Mouse (Mus musculus) neural tube, embryonic 11.5 days (tissue): ENCODE results near the gene Zfp618. TPM values are rescaled to one million over a fixed set of nuclear protein-coding genes. Genes with fewer than 3 reads are reported as not detected.

Experiments
- ATAC-seq: fragments of 200-750 bp; cut with Nextera tagmentation; 2 replicates; pipeline ENCODE4 v1.8.0; 2017; ENCODE audit warnings: moderate number of reproducible peaks, mild to moderate bottlenecking, moderate TSS enrichment, moderate library complexity; ENCODE audit not compliant: insufficient read depth, low FRiP score, low TSS enrichment
- DNase-seq: peaks from one replicate; pipeline ENCODE4 v3.0.0-alpha.2; 2015; ENCODE audit warnings: low spot score
- H3K27ac ChIP-seq: fragments of 300-500 bp; sonication (generic); 2 replicates; pipeline ENCODE4 v1.5.1; 2014; ENCODE audit warnings: low read depth, mild to moderate bottlenecking, low read length
- H3K27me3 ChIP-seq: fragments of 300-500 bp; sonication (generic); 2 replicates; pipeline ENCODE4 v1.6.1; 2014; ENCODE audit warnings: mild to moderate bottlenecking, low read length, mixed read lengths; ENCODE audit not compliant: control insufficient read depth, insufficient read depth
- H3K36me3 ChIP-seq: fragments of 300-500 bp; sonication (generic); 2 replicates; pipeline ENCODE4 v1.6.1; 2014; ENCODE audit warnings: mild to moderate bottlenecking, low read length, moderate library complexity, mixed read lengths; ENCODE audit not compliant: control insufficient read depth, insufficient read depth
- H3K4me1 ChIP-seq: fragments of 300-500 bp; sonication (generic); 2 replicates; pipeline ENCODE4 v1.6.1; 2014; ENCODE audit warnings: low read length, mixed read lengths; ENCODE audit not compliant: control insufficient read depth, insufficient read depth
- H3K4me2 ChIP-seq: fragments of 300-500 bp; sonication (generic); 2 replicates; pipeline ENCODE4 v1.6.1; 2014; ENCODE audit warnings: low read depth, mild to moderate bottlenecking, moderate library complexity
- H3K4me3 ChIP-seq: fragments of 300-500 bp; sonication (generic); 2 replicates; pipeline ENCODE4 v1.5.1; 2014; ENCODE audit warnings: low read depth, low read length
- H3K9ac ChIP-seq: fragments of 300-500 bp; sonication (generic); 2 replicates; pipeline ENCODE4 v1.6.1; 2014; ENCODE audit warnings: mild to moderate bottlenecking, low read length
- H3K9me3 ChIP-seq: fragments of 300-500 bp; sonication (generic); 2 replicates; pipeline ENCODE4 v1.6.1; 2016; ENCODE audit warnings: low read length; ENCODE audit not compliant: control insufficient read depth
- WGBS: fragments of 180-500 bp; shearing (Covaris S2); extraction: QIAGEN DNeasy Blood & Tissue Kit; methylation state at CpG from one replicate; pipeline ENCODE4 v1.1.7; 2014; 5-methylcytosine and 5-hydroxymethylcytosine counted together
- polyA plus RNA-seq: library from polyadenylated mRNA; unstranded; fragments of >200 nt; fragmentation: Nextera tagmentation; extraction: Ambion mirVana; gene quantifications from 2 replicates; pipeline ENCODE4 v1.2.1, GENCODE M21; 2014

Gene Zfp618
- polyA plus RNA-seq, 1 experiment from 2014 or later = 54.3 TPM

DNA sequence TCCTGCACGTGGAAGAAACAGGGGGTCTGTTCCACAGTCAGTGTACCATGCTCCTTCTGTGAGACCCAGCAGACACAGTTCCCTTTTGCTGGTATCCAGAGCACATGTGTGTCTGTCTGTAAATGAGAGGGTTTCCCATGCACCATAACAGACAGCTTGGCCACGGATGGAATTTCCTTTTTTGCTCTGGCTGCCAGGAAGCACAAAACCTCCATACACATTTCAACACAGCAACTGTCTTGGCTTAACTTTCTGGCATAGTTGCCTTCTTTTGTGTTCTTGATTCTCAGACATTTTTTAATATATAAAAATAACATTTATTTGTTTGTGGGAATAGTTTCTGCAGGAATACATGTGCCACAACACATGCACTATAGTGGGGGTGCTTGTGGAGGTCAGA is 190.2 kb downstream of the Zfp618 start:
- no peaks in the 10 kb centered on the region for H3K4me1 ChIP-seq
- no peaks in the 10 kb centered on the region for H3K9me3 ChIP-seq
- no peak for DNase-seq
- H3K27me3 ChIP-seq = no peaks in the 10 kb centered on the region
- no peaks in the 10 kb centered on the region for H3K36me3 ChIP-seq
- no peak for ATAC-seq
- H3K9ac ChIP-seq = no peak overlapping the region
- H3K4me3 ChIP-seq = no peak overlapping the region
- H3K4me2 ChIP-seq = no peak overlapping the region
- no peak overlapping the region for H3K27ac ChIP-seq
- 70% methylated on average over 2 of the region's 2 CpGs for WGBS

DNA sequence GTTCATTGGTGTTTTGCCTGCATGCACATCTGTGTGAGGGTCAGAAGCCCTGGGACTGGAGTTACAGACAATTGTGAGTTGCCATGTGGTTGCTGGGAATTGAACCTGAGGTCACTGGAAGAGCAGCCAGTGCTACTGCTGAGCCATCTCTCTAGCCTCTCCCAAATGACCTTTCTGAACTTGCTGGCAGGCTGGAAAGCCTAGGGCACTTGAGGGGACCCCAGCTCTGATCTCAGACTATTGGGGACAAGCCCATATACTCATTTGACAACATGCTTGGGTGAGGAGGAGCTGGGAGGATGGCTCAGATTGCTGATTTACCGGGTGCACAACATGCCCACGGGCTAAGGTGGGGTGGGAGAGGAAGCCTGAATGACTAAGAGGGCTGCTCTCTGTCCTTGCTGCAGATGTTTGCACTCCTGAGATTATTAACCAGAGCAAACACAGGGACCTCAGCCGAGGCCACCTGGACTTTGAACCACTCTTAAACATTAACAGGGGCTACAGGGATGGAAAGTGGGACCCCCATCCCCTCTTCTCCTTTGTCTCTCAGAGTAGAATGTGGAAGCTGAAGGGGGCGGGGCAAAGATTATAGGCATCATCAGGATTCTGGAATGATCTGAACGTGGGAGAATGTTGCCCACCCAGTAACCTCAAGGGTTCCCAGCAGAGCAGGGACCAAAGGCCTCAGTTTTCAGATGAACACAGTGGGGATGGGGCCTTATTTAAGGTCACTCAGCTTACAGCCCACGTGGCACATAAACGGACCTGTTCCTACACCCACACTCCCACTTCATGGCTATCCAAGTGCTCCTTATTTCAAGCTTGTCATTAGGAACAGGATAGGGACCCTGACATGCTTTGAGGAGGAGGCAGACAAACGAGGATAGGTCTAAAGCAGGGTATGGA is 191.6 kb downstream of the Zfp618 start:
- ATAC-seq (no peak), DNase-seq (no peak)
- no peaks in the 10 kb centered on the region for H3K36me3 ChIP-seq
- no peak overlapping the region for H3K4me3 ChIP-seq
- H3K9me3 ChIP-seq = no peaks in the 10 kb centered on the region
- no peaks in the 10 kb centered on the region for H3K27me3 ChIP-seq
- no peak overlapping the region for H3K4me2 ChIP-seq
- no peaks in the 10 kb centered on the region for H3K4me1 ChIP-seq
- no peak overlapping the region for H3K27ac ChIP-seq
- 60% methylated on average over 8 of the region's 8 CpGs for WGBS
- no peak overlapping the region for H3K9ac ChIP-seq

DNA sequence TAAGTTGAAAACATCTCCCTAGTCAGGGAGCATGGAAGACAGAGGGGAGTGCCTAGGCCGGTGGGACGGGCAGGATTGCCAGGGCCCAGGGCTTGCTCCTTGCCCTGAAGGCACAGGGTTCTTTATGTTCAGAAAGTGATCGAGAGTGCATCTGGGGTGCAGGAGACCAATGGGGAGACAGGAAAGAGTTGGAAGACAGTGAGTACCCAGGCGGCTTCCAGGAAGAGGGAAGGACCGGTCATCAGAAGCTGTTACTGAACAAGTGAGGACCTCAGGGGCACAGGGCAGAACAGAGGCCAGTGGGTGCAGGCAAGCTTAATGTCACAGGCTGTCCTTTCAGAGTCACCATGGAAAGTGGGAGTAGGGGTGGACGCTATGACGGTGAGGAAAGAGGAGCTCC is 192.8 kb downstream of the Zfp618 start:
- no peak for ATAC-seq
- H3K9me3 ChIP-seq = no peaks in the 10 kb centered on the region
- WGBS = 92% methylated on average over 7 of the region's 7 CpGs
- no peak overlapping the region for H3K27ac ChIP-seq
- H3K4me3 ChIP-seq = no peak overlapping the region
- H3K27me3 ChIP-seq = no peaks in the 10 kb centered on the region
- no peak overlapping the region for H3K9ac ChIP-seq
- DNase-seq = no peak
- no peaks in the 10 kb centered on the region for H3K4me1 ChIP-seq
- no peaks in the 10 kb centered on the region for H3K36me3 ChIP-seq
- no peak overlapping the region for H3K4me2 ChIP-seq

DNA sequence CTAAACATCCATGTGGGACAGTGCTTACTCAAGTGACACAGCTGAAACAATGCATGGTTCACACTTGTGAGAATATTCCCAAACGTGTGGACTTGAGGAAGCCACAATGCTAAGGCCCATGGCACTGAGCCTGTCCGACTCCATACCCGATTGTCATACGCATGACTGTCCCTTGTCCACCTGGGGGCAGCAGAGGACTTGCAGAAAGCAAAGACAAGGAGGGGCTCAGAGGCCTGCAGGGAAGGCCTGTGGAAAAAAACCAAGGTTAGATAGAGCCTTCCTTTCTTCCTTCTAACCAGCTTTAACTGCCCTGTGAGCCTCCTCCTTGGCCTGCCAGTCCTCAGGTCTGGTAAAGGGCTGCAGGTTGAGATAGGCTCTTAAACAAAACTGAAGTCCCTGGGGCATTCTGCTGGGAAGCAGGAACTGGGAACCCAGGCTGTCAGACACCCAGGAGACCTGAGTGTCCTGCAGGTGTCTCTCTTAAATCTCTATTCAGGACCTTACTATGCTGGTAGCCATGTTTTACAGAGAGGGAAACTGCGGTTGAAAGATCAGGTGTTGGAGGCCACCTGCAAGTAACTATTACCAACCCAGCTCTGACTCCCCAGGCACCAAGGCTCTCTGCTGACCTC is 193.7 kb downstream of the Zfp618 start:
- H3K27ac ChIP-seq = no peak overlapping the region
- WGBS = 23% methylated on average over 5 of the region's 5 CpGs
- H3K36me3 ChIP-seq = no peaks in the 10 kb centered on the region
- H3K9me3 ChIP-seq = no peaks in the 10 kb centered on the region
- H3K4me2 ChIP-seq = no peak overlapping the region
- no peak overlapping the region for H3K4me3 ChIP-seq
- peak; percentile 87 for DNase-seq
- no peaks in the 10 kb centered on the region for H3K27me3 ChIP-seq
- peak; percentile 93 for ATAC-seq
- H3K9ac ChIP-seq = no peak overlapping the region
- H3K4me1 ChIP-seq = no peaks in the 10 kb centered on the region

DNA sequence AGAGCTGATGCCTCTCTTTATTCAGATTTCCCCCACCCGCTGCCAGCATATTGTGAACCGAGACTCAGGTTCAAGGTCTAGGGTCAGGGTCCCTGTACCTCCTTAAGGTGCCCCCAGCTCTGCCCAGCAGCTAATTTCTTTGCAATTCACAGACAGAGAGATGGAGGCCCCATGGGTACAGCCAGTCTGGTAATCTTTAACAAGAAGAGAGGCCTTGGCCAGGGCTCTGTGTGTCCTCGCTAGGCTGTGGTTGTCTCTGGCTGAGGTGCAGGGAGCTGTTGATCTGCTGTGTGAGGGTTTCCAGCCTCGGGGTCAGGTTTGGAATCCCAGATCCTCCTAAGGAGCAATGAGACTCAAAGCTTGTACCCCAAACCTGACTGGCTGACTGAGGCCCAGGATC is 200.3 kb downstream of the Zfp618 start:
- DNase-seq (no peak), ATAC-seq (no peak)
- H3K4me2 ChIP-seq = no peak overlapping the region
- no peak overlapping the region for H3K4me3 ChIP-seq
- no peaks in the 10 kb centered on the region for H3K27me3 ChIP-seq
- no peaks in the 10 kb centered on the region for H3K4me1 ChIP-seq
- no peak overlapping the region for H3K9ac ChIP-seq
- no peaks in the 10 kb centered on the region for H3K36me3 ChIP-seq
- no peak overlapping the region for H3K27ac ChIP-seq
- no peaks in the 10 kb centered on the region for H3K9me3 ChIP-seq
- WGBS = 88% methylated on average over 4 of the region's 4 CpGs

DNA sequence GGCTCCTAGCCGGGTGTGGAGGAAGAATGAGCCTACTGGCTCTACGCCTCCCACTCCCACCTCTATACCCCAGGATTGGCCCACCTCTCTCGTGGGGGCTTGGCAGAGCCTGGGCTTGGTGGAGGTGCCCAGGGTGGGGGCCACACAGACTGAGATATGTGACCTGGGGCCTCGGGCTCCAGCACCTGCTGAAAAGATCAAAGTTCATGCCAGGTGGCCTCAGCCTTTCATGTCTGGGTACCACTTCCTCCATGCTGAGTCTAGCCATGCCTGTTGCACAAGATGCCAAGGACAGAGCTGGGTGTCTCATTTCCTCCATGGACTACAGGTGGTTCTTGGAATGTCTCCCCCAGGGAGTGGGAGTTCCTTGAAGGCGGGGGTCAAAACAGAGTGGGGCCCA is 200.9 kb downstream of the Zfp618 start:
- no peaks in the 10 kb centered on the region for H3K36me3 ChIP-seq
- WGBS = 84% methylated on average over 5 of the region's 5 CpGs
- H3K27me3 ChIP-seq = no peaks in the 10 kb centered on the region
- H3K4me1 ChIP-seq = no peaks in the 10 kb centered on the region
- H3K9me3 ChIP-seq = no peaks in the 10 kb centered on the region
- H3K4me3 ChIP-seq = no peak overlapping the region
- ATAC-seq = no peak
- H3K9ac ChIP-seq = no peak overlapping the region
- H3K27ac ChIP-seq = no peak overlapping the region
- DNase-seq = no peak
- no peak overlapping the region for H3K4me2 ChIP-seq

DNA sequence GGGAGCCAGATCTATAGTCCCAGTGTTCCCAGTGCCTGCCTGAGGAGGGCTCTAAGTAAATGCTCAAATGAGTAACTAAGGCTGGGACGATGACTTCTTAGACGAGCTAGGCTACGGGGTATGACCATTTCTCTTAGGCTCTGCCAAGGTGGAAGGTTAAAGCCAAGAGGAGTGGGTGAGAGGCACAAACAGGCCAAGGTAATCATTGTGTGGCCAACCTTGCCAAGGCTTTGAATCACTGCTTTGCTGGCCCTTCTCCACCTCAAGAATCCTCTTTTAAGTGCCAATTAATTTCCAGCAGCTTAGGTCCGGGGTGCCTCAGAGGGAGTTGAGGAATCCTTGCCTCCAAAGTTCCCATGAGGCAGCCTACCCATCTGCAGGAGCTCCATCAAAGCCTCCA is 204.7 kb downstream of the Zfp618 start:
- H3K4me1 ChIP-seq = no peaks in the 10 kb centered on the region
- no peaks in the 10 kb centered on the region for H3K9me3 ChIP-seq
- H3K27ac ChIP-seq = no peak overlapping the region
- no peak overlapping the region for H3K9ac ChIP-seq
- H3K4me3 ChIP-seq = no peak overlapping the region
- no peak for ATAC-seq
- no peak for DNase-seq
- H3K27me3 ChIP-seq = no peaks in the 10 kb centered on the region
- H3K4me2 ChIP-seq = no peak overlapping the region
- no peaks in the 10 kb centered on the region for H3K36me3 ChIP-seq
- 97% methylated on average over 4 of the region's 4 CpGs for WGBS

DNA sequence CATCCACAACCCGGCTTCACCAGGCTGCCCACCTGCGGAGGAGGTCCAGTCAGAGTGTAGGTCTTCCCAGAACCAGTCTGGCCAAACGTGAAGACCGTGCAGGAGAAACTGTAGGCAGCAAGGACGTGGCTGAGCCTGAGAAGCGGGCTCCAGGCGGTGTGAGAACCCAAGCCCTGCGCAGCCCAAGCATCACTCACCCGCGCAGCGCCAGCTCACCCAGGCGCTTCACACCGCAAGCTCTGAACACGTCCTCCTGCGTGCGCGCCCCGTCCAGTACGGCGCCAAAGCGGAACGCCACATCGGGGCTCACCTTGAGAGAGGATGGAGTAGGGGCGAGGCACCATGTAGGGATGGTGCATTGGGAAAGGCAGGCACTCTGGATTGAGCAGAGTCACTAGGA is 205.7 kb downstream of the Zfp618 start:
- DNase-seq (no peak), ATAC-seq (no peak)
- H3K27me3 ChIP-seq = no peaks in the 10 kb centered on the region
- no peak overlapping the region for H3K4me3 ChIP-seq
- H3K4me2 ChIP-seq = no peak overlapping the region
- WGBS = 37% methylated on average over 24 of the region's 24 CpGs
- H3K4me1 ChIP-seq = no peaks in the 10 kb centered on the region
- no peak overlapping the region for H3K27ac ChIP-seq
- no peaks in the 10 kb centered on the region for H3K36me3 ChIP-seq
- H3K9ac ChIP-seq = no peak overlapping the region
- no peaks in the 10 kb centered on the region for H3K9me3 ChIP-seq
